In the genomic region with DNA sequence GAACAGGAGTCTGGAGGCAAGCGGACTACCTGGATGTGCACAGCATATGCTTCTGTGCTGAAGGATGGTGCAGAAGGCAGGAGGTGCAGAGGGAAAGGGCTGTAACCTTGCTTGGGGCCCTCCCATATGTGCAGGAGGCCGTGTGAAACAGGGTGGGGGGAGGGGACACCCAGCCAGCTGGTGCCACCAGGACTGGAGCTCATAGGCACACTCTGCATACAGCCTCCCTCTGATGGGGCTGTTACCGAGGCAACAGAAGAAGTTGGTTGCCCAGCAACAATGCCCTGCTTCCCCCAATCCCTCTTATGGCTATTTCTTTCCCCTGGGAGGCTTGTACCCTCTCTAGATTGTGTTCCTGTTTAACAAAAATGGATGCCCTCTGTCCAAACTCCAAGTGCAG, we compare ENCODE assay signal across 8 mouse cellular contexts. TPM values are rescaled to one million over a fixed set of nuclear protein-coding genes. Genes with fewer than 3 reads are reported as not detected.
DNase-seq lines count a peak whose midpoint lies in the region; ATAC-seq lines count a peak whose summit lies in the region.

No protein-coding gene starts in this region.

- no peak overlapping the region for H3K9ac ChIP-seq in neural tube, embryonic 11.5 days (ENCODE audit: low read length)
- H3K9ac ChIP-seq in midbrain, embryonic 15.5 days, result no peak overlapping the region

- peaks cover 11% of the 10 kb centered on the region for H3K4me1 ChIP-seq in neural tube, embryonic 11.5 days (ENCODE audit: control insufficient read depth, insufficient read depth, low read length)
- H3K4me1 ChIP-seq in midbrain, embryonic 15.5 days, result peaks cover 18% of the 10 kb centered on the region

- H3K27me3 ChIP-seq in neural tube, embryonic 11.5 days (ENCODE audit: control insufficient read depth, insufficient read depth, low read length), result no peaks in the 10 kb centered on the region
- H3K27me3 ChIP-seq in midbrain, embryonic 15.5 days (replicated peaks), result no peaks in the 10 kb centered on the region

- no peaks in the 10 kb centered on the region for H3K36me3 ChIP-seq in neural tube, embryonic 11.5 days (ENCODE audit: control insufficient read depth, insufficient read depth, low read length)
- H3K36me3 ChIP-seq in midbrain, embryonic 15.5 days (replicated peaks), result no peaks in the 10 kb centered on the region

- 0 out of 2 replicates have a peak overlapping the region, but pooled peaks have one; percentile 17 for H3K27ac ChIP-seq in neural tube, embryonic 11.5 days (ENCODE audit: low read depth, low read length)
- peak overlapping the region; percentile 50; the same call in 1 of the 2 replicates for H3K27ac ChIP-seq in midbrain, embryonic 15.5 days

- H3K9me3 ChIP-seq in neural tube, embryonic 11.5 days (ENCODE audit: control insufficient read depth, low read length), result no peaks in the 10 kb centered on the region
- no peaks in the 10 kb centered on the region for H3K9me3 ChIP-seq in midbrain, embryonic 15.5 days

- ATAC-seq in neural tube, embryonic 11.5 days (ENCODE audit: insufficient read depth, low FRiP score, low TSS enrichment), result peak; percentile 76
- ATAC-seq in midbrain, embryonic 15.5 days (replicated peaks), result peak; percentile 77
- ATAC-seq in CD4-positive, CD25-positive, alpha-beta regulatory T cell, adult 4 months, result no peak
- ATAC-seq in megakaryocyte, adult 5-6 weeks (ENCODE audit: poor library complexity, severe bottlenecking), result no peak

- no peak overlapping the region for H3K4me3 ChIP-seq in neural tube, embryonic 11.5 days (ENCODE audit: low read depth, low read length)
- no peak overlapping the region for H3K4me3 ChIP-seq in midbrain, embryonic 15.5 days

- no peak overlapping the region for H3K4me2 ChIP-seq in neural tube, embryonic 11.5 days (ENCODE audit: low read depth)
- H3K4me2 ChIP-seq in midbrain, embryonic 15.5 days, result no peak overlapping the region

- WGBS in neural tube, embryonic 11.5 days, result 45% methylated on average over 3 of the region's 3 CpGs
- 30% methylated on average over 3 of the region's 3 CpGs for WGBS in midbrain, embryonic 15.5 days

- peak; percentile 79 for DNase-seq in neural tube, embryonic 11.5 days (ENCODE audit: low spot score)
- no peak for DNase-seq in neural tube, embryonic 10.5 days (ENCODE audit: extremely low spot score, low spot score)
- peak; percentile 90 for DNase-seq in layer of hippocampus, adult 9-11 months
- DNase-seq in adrenal gland, postnatal 4 days (ENCODE audit: low spot score in 2 of 2), result no peak
- DNase-seq in spleen, adult 18-20 months, result no peak

RNA-seq across cellular contexts. Expression of a gene that starts 17.8 kb away (rescaled TPM):
- polyA plus RNA-seq in neural tube, embryonic 11.5 days (2014; fragmentation: Nextera tagmentation; extraction: Ambion mirVana), result 23.7 and 24.5 TPM in 2 replicates
- 34.7 and 35.1 TPM in 2 replicates for polyA plus RNA-seq in midbrain, embryonic 15.5 days (2015; fragmentation: Nextera tagmentation; extraction: Ambion mirVana)
- 1 to 10 TPM; 2.7 to 3.6 TPM for polyA plus RNA-seq in CD4-positive, CD25-positive, alpha-beta regulatory T cell, adult 4 months (2017; shearing (Covaris generic))
- total RNA-seq in adrenal gland, postnatal 4 days (2021), result 10 to 100 TPM; 28.4 to 32.6 TPM
- total RNA-seq in megakaryocyte, adult 5-6 weeks (2015), result 0.11 and 0.18 TPM in 2 replicates
- 0.22 TPM in 1 of 2 replicates, not detected in the other for total RNA-seq in megakaryocyte, adult 5-6 weeks (2017)

Comparison
In these comparisons a context has a peak if more than half of its experiments do, and no peak if none do; other contexts are left out.
1. DNase-seq: peak in neural tube, embryonic 11.5 days (single experiment) and layer of hippocampus, adult 9-11 months (single experiment); none in neural tube, embryonic 10.5 days (single experiment), adrenal gland, postnatal 4 days (0 of 2) and spleen, adult 18-20 months (0 of 2).
2. ATAC-seq: peak in neural tube, embryonic 11.5 days (single experiment) and midbrain, embryonic 15.5 days (single experiment); none in CD4-positive, CD25-positive, alpha-beta regulatory T cell, adult 4 months (single experiment) and megakaryocyte, adult 5-6 weeks (single experiment).